Mouse (Mus musculus): ENCODE measurements at regions not wholly inside any gene's neighbourhood (a gene's known extent, or its start where the extent isn't known, plus 50 kb on each side); places are given as distances from the start of the nearest gene placed in this dataset.

GRCm38 (mm10) chr10:71485063-71485762, 137.7 kb downstream of the Ipmk start:
- DNase-seq (ENCODE audit: low spot score in 2 of 2): peak; percentile 26 to 42

GRCm38 (mm10) chr10:71489791-71490190, 142.2 kb downstream of the Ipmk start:
- DNase-seq (ENCODE audit: low spot score in 2 of 2): no peak

GRCm38 (mm10) chr10:71502096-71502495, 154.5 kb downstream of the Ipmk start:
- DNase-seq (ENCODE audit: low spot score in 2 of 2): no peak

GRCm38 (mm10) chr10:71504219-71504618, 156.7 kb downstream of the Ipmk start:
- no peak for DNase-seq (ENCODE audit: low spot score in 2 of 2)

- DNase-seq (ENCODE audit: low spot score in 2 of 2): no peak
Observed at GRCm38 (mm10) chr10:71525290-71525689, 177.7 kb downstream of the Ipmk start.

- no peak for DNase-seq (ENCODE audit: low spot score in 2 of 2)
Observed at GRCm38 (mm10) chr10:71533759-71534158, 186.2 kb downstream of the Ipmk start.

- no peak for DNase-seq (ENCODE audit: low spot score in 2 of 2)
Observed at GRCm38 (mm10) chr10:71545489-71545888, 197.9 kb downstream of the Ipmk start.

GRCm38 (mm10) chr10:71546507-71546906, 198.9 kb downstream of the Ipmk start:
- DNase-seq (ENCODE audit: low spot score in 2 of 2): no peak

GRCm38 (mm10) chr10:71583716-71584115, 236.2 kb downstream of the Ipmk start:
- no peak for DNase-seq (ENCODE audit: low spot score in 2 of 2)

GRCm38 (mm10) chr10:71598515-71598914, 251.0 kb downstream of the Ipmk start:
- no peak for DNase-seq (ENCODE audit: low spot score in 2 of 2)

GRCm38 (mm10) chr10:71613736-71614135, 266.2 kb downstream of the Ipmk start:
- DNase-seq (ENCODE audit: low spot score in 2 of 2): no peak

GRCm38 (mm10) chr10:71617156-71617555, 269.6 kb downstream of the Ipmk start:
- DNase-seq (ENCODE audit: low spot score in 2 of 2): peak; percentile 8 to 39

- DNase-seq (ENCODE audit: low spot score in 2 of 2): no peak
Observed at GRCm38 (mm10) chr10:71646071-71646470, 298.5 kb downstream of the Ipmk start.

- no peak for DNase-seq (ENCODE audit: low spot score in 2 of 2)
Observed at GRCm38 (mm10) chr10:71657525-71657924, 310.0 kb downstream of the Ipmk start.

- no peak for DNase-seq (ENCODE audit: low spot score in 2 of 2)
Observed at GRCm38 (mm10) chr10:71663545-71663944, 316.0 kb downstream of the Ipmk start.

- DNase-seq (ENCODE audit: low spot score in 2 of 2): peak; percentile 88 to 95
Observed at GRCm38 (mm10) chr10:71667160-71667571, 319.6 kb downstream of the Ipmk start.

- DNase-seq (ENCODE audit: low spot score in 2 of 2): no peak
Observed at GRCm38 (mm10) chr10:71679240-71679639, 331.7 kb downstream of the Ipmk start.

- peak; percentile 21 to 74 for DNase-seq (ENCODE audit: low spot score in 2 of 2)
Observed at GRCm38 (mm10) chr10:71713456-71713855, 365.9 kb downstream of the Ipmk start.

- DNase-seq (ENCODE audit: low spot score in 2 of 2): no peak
Observed at GRCm38 (mm10) chr10:71727746-71728145, 380.2 kb downstream of the Ipmk start.

- DNase-seq (ENCODE audit: low spot score in 2 of 2): no peak
Observed at GRCm38 (mm10) chr10:71733821-71734220, 386.3 kb downstream of the Ipmk start.

- DNase-seq (ENCODE audit: low spot score in 2 of 2): no peak
Observed at GRCm38 (mm10) chr10:71734481-71734880, 386.9 kb downstream of the Ipmk start.

GRCm38 (mm10) chr10:71738280-71738679, 390.7 kb downstream of the Ipmk start:
- no peak for DNase-seq (ENCODE audit: low spot score in 2 of 2)
